Mouse (Mus musculus) WW6 (cell line): Measurements from ENCODE around the gene Slc17a7.
"Not testable (repeated sequence)": the region's sequence is repeated elsewhere in the genome, so short reads cannot be mapped to it uniquely, and the experiment has no call there.

ENCODE experiments used
- DNase-seq: peaks from one replicate; pipeline ENCODE4 v3.0.0-alpha.2; 2013; ENCODE audit warnings: low read depth, low spot score

The Slc17a7 gene

GRCm38 (mm10) chr7:45163735-45164490, at the start of gene Slc17a7:
Slc17a7 (plus strand) TSS chr7:45163949.
- no peak for DNase-seq

GRCm38 (mm10) chr7:45117566-45117965, 46.2 kb upstream of the Slc17a7 start:
- DNase-seq: no peak

- DNase-seq: no peak
These were observed 45.4 kb upstream of the Slc17a7 start for GRCm38 (mm10) chr7:45118336-45118735.

GRCm38 (mm10) chr7:45119780-45120709, 43.7 kb upstream of the Slc17a7 start:
- no peak for DNase-seq

- DNase-seq: no peak
These were observed 42.3 kb upstream of the Slc17a7 start for GRCm38 (mm10) chr7:45121404-45121803.

GRCm38 (mm10) chr7:45121966-45122365, 41.8 kb upstream of the Slc17a7 start:
- no peak for DNase-seq

GRCm38 (mm10) chr7:45122561-45123185, 41.1 kb upstream of the Slc17a7 start:
- no peak for DNase-seq

- DNase-seq: no peak
These were observed 40.6 kb upstream of the Slc17a7 start for GRCm38 (mm10) chr7:45123186-45123570.

- DNase-seq: peak; percentile 95
These were observed 39.3 kb upstream of the Slc17a7 start, which contains the start of gene Rps11 for GRCm38 (mm10) chr7:45124224-45125143. Rps11 (minus strand) TSS chr7:45124439.

- no peak for DNase-seq
These were observed 38.6 kb upstream of the Slc17a7 start for GRCm38 (mm10) chr7:45125144-45125600.

- DNase-seq: not testable (repeated sequence)
These were observed 38.1 kb upstream of the Slc17a7 start for GRCm38 (mm10) chr7:45125649-45126048.

- no peak for DNase-seq
These were observed 37.5 kb upstream of the Slc17a7 start for GRCm38 (mm10) chr7:45126147-45126843.

GRCm38 (mm10) chr7:45126844-45127699, 36.7 kb upstream of the Slc17a7 start:
- DNase-seq: no peak

- DNase-seq: no peak
These were observed 36.0 kb upstream of the Slc17a7 start for GRCm38 (mm10) chr7:45127700-45128224.

- peak; percentile 96 for DNase-seq
These were observed 35.0 kb upstream of the Slc17a7 start, which contains the start of gene Rpl13a for GRCm38 (mm10) chr7:45128624-45129246. Rpl13a (minus strand) TSS chr7:45128761.

GRCm38 (mm10) chr7:45129318-45129717, 34.4 kb upstream of the Slc17a7 start:
- DNase-seq: no peak

- no peak for DNase-seq
These were observed 33.8 kb upstream of the Slc17a7 start for GRCm38 (mm10) chr7:45129776-45130512.

GRCm38 (mm10) chr7:45131850-45132249, 31.9 kb upstream of the Slc17a7 start:
- DNase-seq: no peak
